Mouse (Mus musculus): Measurements from ENCODE around the gene Abhd15. TPM values are rescaled to one million over a fixed set of nuclear protein-coding genes. Genes with fewer than 3 reads are reported as not detected.
A peak's percentile ranks its signal among the peaks of the same experiment; 100 is the strongest.

Abhd15 gene
- polyA plus RNA-seq, 1 experiment from 2014 or later, result 0.15 TPM

DNA sequence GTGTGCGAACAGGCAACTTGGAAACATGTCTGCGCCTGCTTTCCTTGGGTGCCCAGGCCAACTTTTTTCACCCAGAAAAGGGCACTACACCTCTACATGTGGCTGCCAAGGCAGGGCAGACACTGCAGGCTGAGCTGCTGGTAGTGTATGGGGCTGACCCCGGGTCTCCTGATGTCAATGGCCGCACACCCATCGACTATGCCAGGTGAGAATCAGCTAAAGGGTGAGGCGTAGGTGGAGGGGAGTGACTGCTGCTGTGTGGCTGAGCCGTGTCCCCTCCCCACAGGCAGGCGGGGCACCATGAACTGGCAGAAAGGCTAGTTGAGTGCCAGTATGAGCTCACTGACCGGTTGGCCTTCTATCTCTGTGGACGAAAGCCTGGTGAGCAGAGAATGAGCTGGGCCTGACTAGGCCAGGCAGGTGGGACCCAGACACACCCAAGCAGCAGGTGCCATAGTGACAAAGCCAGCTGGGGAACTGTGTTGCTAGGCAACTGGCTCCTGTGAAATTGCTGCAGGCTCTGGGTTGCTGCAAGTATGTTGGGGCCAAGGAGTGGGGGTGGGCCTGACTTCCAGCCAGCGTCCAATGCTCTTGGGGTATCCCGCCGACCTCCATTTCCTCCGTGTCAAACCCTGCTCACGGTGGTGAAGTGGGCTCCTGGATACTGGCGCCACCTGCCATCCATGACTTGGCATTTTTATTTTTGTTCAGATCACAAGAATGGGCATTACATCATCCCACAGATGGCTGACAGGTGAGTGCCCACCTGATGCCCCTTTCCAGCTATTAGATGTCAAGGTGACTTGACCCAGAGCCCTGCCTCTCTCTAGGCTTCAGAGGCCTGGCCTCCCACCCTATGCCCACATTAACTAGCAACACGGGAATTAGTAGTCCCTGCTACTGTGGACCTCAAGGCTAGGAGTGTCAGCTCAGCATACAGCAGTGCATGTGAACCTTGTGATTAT is 14.3 kb upstream of the Abhd15 start:
- ChIA-PET CTCF (interaction anchor here (0.7 to 3.8 kb wide), 12 partner anchors 7 to 183 kb away, joined by 3 to 18 read pairs (median 4); partner anchors contain the start of genes Ankrd13b and Gm10392), POLR2A (interaction anchor here (1.1 to 1.4 kb wide), 2 partner anchors 9 to 10 kb away, joined by 3 to 4 read pairs; no protein-coding TSS in a partner anchor)
- ATAC-seq (no peak), DNase-seq (ENCODE audit: low read depth, low spot score) (no peak)
- TF ChIP-seq CTCF (IDR thresholded peaks at IDR 0.05), result no peak
- in situ Hi-C loops (cut with MboI; ENCODE audit: low pct_unique_long_range_greater_than_20kb), result loop anchor here (25.0 kb wide), 1 partner anchor 312 kb away; no protein-coding TSS in a partner anchor
- H3K27me3 ChIP-seq, result no peaks in the 10 kb centered on the region

DNA sequence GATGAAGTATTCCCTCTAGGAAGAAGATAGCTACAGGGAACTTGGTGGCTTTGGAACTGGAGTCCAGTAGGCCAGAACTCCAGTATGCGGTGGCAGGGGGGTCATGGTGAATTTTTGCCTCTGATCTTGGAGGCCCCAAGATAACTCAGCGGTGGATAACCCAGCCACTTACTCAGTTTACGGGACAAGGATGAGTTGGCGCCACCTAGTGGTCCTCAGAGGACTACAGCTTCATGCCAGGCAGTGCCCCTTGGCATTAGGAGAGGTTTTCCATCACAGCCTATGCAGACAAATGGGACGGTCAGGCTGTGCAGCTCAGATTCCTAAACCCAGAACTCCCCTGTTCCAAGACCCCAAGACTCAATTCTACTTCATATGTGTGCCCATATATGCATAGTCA is 13.5 kb upstream of the Abhd15 start:
- H3K27me3 ChIP-seq, result no peaks in the 10 kb centered on the region
- ATAC-seq (peak; percentile 41), DNase-seq (ENCODE audit: low read depth, low spot score) (no peak)
- TF ChIP-seq CTCF (IDR thresholded peaks at IDR 0.05), result no peak
- in situ Hi-C loops (cut with MboI; ENCODE audit: low pct_unique_long_range_greater_than_20kb), result loop anchor here (25.0 kb wide), 1 partner anchor 311 kb away; no protein-coding TSS in a partner anchor
- ChIA-PET POLR2A (interaction anchor here (1.1 to 1.4 kb wide), 2 partner anchors 9 to 10 kb away, joined by 3 to 4 read pairs; no protein-coding TSS in a partner anchor), CTCF (interaction anchor here (0.7 to 3.8 kb wide), 10 partner anchors 9 to 184 kb away, joined by 3 to 18 read pairs (median 5); partner anchors contain the start of genes Ankrd13b and Gm10392)

DNA sequence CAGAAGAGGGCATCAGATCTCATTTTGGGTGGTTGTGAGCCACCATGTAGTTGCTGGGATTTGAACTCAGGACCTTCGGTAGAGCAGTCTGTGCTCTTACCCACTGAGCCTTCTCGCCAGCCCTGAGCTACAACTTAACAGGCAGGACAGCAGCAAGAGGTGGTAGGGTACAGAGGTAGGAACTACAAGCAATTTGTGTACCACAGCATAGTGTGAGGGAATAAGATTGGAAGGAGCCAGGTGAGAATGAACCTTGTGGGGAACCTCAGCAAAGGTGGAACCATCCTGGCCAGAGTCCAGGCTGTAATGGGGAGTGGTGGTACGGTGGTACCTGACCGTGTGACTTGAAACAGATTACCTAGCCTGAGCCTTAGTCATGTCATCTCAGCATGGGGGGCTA is 12.9 kb upstream of the Abhd15 start:
- ChIA-PET CTCF (interaction anchor here (0.9 to 3.8 kb wide), 7 partner anchors 9 to 184 kb away, joined by 3 to 18 read pairs (median 5); partner anchors contain the start of gene Ankrd13b), POLR2A (interaction anchor here (0.7 to 1.4 kb wide), 2 partner anchors 11 to 845 kb away, joined by 4 to 6 read pairs; no protein-coding TSS in a partner anchor)
- ATAC-seq (no peak), DNase-seq (ENCODE audit: low read depth, low spot score) (no peak)
- no peaks in the 10 kb centered on the region for H3K27me3 ChIP-seq
- no peak for TF ChIP-seq CTCF (IDR thresholded peaks at IDR 0.05)
- in situ Hi-C loops (cut with MboI; ENCODE audit: low pct_unique_long_range_greater_than_20kb), result loop anchor here (25.0 kb wide), 1 partner anchor 310 kb away; no protein-coding TSS in a partner anchor

DNA sequence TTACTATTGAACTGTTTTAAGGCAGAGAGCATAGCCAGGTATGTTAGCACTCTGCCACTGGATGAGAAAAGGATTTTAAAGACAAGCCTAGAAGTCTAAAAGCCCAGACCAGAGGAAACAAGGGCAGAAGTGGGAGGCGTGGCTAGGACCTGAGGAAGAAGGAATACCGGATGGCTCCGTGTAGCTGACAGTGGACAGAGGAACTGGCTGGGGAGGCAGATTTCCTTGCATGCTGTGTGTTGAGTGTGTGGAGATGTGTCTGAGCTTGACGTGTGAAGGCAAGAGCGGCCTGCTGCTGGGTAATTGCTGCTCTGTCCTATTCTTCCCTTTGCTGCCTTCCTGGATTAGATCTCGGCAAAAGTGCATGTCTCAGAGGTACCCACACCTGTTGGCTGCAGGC is 12.4 kb upstream of the Abhd15 start:
- ATAC-seq (no peak), DNase-seq (ENCODE audit: low read depth, low spot score) (no peak)
- in situ Hi-C loops (cut with MboI; ENCODE audit: low pct_unique_long_range_greater_than_20kb), result loop anchor here (25.0 kb wide), 1 partner anchor 310 kb away; no protein-coding TSS in a partner anchor
- POLR2A ChIA-PET, result interaction anchor here (1.2 kb wide), 1 partner anchor 10 kb away, joined by 4 read pairs; no protein-coding TSS in a partner anchor
- TF ChIP-seq CTCF (IDR thresholded peaks at IDR 0.05), result no peak
- CTCF ChIA-PET, result interaction anchor here (1.8 to 3.8 kb wide), 2 partner anchors 36 to 185 kb away, joined by 5 to 18 read pairs; no protein-coding TSS in a partner anchor
- H3K27me3 ChIP-seq, result no peaks in the 10 kb centered on the region

DNA sequence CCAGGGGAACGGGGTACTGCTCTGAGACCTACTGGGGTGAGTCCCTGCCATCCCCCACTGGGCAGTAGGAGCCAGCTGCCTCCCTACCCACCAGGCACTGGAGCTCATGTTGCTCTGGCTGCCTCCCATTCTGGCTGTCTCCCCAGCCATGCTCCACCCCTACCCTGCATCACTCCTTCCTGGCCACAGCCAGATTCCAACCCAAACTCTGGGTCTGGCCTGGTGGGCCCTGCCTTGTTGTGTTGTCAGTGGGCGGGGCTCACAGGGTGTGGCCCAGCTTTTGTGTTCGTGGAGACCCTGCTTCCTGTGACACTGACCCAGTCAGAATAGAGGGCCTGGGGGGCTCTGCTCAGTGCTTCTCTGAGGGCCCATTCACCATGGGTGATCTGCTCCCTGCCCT is 11.4 kb upstream of the Abhd15 start:
- H3K27me3 ChIP-seq, result no peaks in the 10 kb centered on the region
- ATAC-seq (no peak), DNase-seq (ENCODE audit: low read depth, low spot score) (no peak)
- ChIA-PET CTCF (interaction anchor here (3.5 kb wide), 1 partner anchor 12 kb away, joined by 11 read pairs; no protein-coding TSS in a partner anchor), POLR2A (interaction anchor here (0.7 to 1.2 kb wide), 2 partner anchors 9 to 317 kb away, joined by 3 to 4 read pairs; no protein-coding TSS in a partner anchor)
- no peak for TF ChIP-seq CTCF (IDR thresholded peaks at IDR 0.05)
- in situ Hi-C loops (cut with MboI; ENCODE audit: low pct_unique_long_range_greater_than_20kb), result loop anchor here (25.0 kb wide), 1 partner anchor 309 kb away; no protein-coding TSS in a partner anchor

DNA sequence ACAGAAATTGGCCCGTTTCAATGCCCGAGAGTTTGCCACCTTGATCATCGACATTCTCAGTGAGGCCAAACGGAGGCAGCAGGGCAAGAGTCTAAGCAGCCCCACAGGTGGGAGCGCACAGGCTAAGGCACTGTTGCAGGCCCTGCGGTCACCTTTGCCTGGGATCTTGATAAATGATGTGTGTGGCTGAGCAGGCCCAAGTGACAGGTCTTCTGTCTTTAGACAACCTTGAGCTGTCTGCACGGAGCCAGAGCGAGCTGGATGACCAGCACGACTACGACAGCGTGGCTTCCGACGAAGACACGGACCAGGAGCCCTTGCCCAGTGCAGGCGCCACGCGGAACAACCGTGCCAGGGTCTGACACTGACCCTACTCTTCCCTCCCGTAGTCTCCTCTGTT is 10.5 kb upstream of the Abhd15 start:
- no peaks in the 10 kb centered on the region for H3K27me3 ChIP-seq
- DNase-seq (ENCODE audit: low read depth, low spot score) (no peak), ATAC-seq (no peak)
- in situ Hi-C loops (cut with MboI; ENCODE audit: low pct_unique_long_range_greater_than_20kb), result loop anchor here (25.0 kb wide), 1 partner anchor 308 kb away; no protein-coding TSS in a partner anchor
- TF ChIP-seq CTCF (IDR thresholded peaks at IDR 0.05), result no peak
- ChIA-PET POLR2A (no interaction called here), CTCF (interaction anchor here (3.5 kb wide), 1 partner anchor 13 kb away, joined by 11 read pairs; no protein-coding TSS in a partner anchor)

DNA sequence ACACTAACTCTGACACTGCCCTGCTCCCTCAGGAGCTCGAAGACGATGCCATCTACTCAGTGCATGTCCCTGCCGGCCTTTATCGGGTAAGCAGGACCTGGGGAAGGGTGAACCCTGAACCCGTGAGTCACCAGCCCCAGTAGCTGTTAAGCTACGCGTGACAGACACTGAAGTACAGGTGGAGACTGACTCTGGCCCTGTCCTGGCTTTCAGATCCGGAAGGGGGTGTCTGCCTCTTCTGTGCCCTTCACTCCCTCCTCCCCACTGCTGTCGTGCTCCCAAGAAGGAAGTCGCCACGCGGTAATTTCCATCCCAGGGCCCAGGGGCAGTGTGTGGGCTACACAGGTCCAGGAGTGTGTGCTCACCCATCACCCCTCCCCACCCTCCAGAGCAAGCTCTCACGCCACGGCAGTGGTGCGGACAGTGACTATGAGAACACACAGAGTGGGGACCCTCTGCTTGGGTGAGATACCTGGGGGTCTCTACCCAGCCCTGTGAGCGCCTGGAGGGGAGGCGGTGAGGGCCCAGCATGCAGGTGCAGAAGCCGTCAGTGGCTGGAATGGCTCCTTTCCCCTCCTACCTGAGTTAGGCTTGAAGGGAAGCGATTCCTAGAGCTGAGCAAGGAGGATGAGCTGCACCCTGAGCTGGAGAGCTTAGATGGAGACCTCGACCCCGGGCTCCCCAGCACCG is 9.5 kb upstream of the Abhd15 start:
- CTCF ChIA-PET, result interaction anchor here (3.5 kb wide), 1 partner anchor 14 kb away, joined by 11 read pairs; no protein-coding TSS in a partner anchor
- no peak for ATAC-seq
- no peaks in the 10 kb centered on the region for H3K27me3 ChIP-seq
- TF ChIP-seq CTCF (IDR thresholded peaks at IDR 0.05), result no peak
- no peak for DNase-seq (ENCODE audit: low read depth, low spot score)
- POLR2A ChIA-PET, result no interaction called here
- in situ Hi-C loops (cut with MboI; ENCODE audit: low pct_unique_long_range_greater_than_20kb), result loop anchor here (25.0 kb wide), 1 partner anchor 307 kb away; no protein-coding TSS in a partner anchor

DNA sequence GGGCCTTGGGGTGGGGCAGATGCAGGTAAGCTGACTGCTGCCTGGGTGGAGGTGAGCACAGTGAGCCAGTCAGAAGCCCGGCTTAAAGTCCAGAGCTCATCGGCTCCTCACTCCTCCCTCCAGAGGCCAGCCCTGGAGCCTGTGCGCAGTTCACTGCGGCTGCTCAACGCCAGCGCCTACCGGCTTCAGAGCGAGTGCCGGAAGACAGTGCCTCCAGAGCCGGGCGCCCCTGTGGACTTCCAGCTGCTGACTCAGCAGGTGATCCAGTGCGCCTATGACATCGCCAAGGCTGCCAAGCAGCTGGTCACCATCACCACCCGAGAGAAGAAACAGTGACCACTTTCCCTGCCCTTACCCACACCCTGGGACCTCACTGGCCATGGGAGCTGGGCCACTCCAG is 8.6 kb upstream of the Abhd15 start:
- ATAC-seq (no peak), DNase-seq (ENCODE audit: low read depth, low spot score) (no peak)
- CTCF ChIA-PET, result interaction anchor here (3.5 kb wide), 1 partner anchor 15 kb away, joined by 11 read pairs; no protein-coding TSS in a partner anchor
- no peak for TF ChIP-seq CTCF (IDR thresholded peaks at IDR 0.05)
- no peaks in the 10 kb centered on the region for H3K27me3 ChIP-seq
- POLR2A ChIA-PET, result no interaction called here
- in situ Hi-C loops (cut with MboI; ENCODE audit: low pct_unique_long_range_greater_than_20kb), result loop anchor here (25.0 kb wide), 1 partner anchor 306 kb away; no protein-coding TSS in a partner anchor

DNA sequence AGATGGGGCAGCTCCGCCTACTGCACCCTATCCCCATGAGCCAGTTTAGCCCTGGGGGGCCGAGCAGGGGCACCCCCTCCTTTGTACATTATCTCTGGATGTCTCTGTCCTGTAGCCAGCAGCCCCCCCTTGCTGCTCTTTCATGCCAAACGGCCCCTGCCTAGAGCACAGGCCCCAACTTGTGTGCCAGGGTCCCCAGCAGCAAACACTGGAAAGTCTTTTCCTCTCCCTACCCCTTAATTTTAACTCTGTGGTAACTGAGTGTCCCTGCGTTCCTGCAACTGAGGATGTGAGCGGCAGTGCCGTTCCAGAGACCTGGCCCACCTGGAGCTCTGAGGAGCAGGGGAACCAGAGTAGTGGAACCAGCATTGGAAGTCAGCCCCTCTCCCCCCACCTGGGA is 8.0 kb upstream of the Abhd15 start:
- ChIA-PET CTCF (interaction anchor here (1.7 to 2.1 kb wide), 3 partner anchors 10 to 123 kb away, joined by 8 to 12 read pairs (median 9); no protein-coding TSS in a partner anchor), POLR2A (no interaction called here)
- in situ Hi-C loops (cut with MboI; ENCODE audit: low pct_unique_long_range_greater_than_20kb), result loop anchor here (25.0 kb wide), 1 partner anchor 305 kb away; no protein-coding TSS in a partner anchor
- no peak for ATAC-seq
- H3K27me3 ChIP-seq, result no peaks in the 10 kb centered on the region
- no peak for TF ChIP-seq CTCF (IDR thresholded peaks at IDR 0.05)
- DNase-seq (ENCODE audit: low read depth, low spot score), result no peak
